Mouse (Mus musculus) R1 (cell line): ENCODE data around the gene Kcnmb2.
A peak's percentile ranks its signal among the peaks of the same experiment; 100 is the strongest.

Experiments
- DNase-seq: peaks from one replicate; pipeline ENCODE4 v3.0.0-alpha.2; 2018; ENCODE audit warnings: low read depth, low spot score

Kcnmb2 gene

DNA sequence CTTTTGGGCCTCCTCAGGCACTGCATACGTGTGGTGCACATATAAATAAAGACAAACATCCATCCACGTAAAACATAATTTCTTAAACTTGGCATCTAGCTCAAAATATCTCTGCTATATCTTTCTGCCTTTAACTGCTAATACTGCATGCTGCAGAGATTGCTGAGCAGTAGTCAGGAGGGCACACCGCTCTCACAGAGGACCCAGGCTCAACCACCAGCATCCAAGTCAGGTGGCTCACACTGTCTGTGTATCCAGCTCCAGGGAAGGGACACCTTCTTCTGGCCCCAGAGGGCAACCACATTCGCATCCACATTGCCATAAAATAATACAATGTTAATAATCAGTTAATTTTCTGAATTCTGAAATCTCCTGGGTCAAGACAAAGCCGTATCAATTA is 241.9 kb downstream of the Kcnmb2 start:
- no peak for DNase-seq

DNA sequence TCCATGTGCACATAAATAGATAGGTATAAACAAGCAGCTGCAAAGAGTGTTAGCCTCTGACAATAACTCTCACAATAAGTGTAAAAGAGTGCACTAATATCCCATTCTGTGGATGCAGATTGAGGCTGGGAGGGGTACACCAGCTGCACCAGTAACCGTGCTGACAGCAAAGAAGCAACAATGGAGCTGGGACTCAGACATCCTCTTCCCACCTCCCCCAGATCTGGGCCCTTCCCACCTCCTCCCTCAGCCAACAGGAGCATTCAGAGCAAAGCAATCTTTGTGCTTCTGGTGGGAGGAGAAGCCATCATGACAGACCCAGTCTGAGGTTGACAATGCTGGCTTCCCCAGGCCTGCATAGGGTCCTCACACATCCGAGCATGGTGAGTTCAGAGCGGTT is 242.3 kb downstream of the Kcnmb2 start:
- DNase-seq: no peak

DNA sequence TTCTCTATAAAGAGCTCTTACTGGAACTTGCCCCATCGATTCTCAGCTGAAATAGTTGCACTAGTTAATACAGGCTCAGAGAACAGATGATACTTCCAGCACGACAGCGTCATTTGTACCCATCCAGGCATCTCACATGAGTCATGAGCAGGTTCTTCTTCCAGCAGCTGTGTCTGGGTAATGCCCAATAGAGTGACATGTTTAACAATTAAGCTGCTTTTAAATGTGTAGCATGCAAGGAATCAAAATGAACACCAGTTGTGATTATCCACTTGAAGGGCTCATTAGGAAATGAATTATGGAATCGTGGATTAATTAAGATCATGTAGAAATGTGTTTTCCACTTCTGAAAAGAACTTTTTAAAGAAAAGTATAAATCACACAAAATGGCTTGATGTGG is 245.4 kb downstream of the Kcnmb2 start:
- no peak for DNase-seq

DNA sequence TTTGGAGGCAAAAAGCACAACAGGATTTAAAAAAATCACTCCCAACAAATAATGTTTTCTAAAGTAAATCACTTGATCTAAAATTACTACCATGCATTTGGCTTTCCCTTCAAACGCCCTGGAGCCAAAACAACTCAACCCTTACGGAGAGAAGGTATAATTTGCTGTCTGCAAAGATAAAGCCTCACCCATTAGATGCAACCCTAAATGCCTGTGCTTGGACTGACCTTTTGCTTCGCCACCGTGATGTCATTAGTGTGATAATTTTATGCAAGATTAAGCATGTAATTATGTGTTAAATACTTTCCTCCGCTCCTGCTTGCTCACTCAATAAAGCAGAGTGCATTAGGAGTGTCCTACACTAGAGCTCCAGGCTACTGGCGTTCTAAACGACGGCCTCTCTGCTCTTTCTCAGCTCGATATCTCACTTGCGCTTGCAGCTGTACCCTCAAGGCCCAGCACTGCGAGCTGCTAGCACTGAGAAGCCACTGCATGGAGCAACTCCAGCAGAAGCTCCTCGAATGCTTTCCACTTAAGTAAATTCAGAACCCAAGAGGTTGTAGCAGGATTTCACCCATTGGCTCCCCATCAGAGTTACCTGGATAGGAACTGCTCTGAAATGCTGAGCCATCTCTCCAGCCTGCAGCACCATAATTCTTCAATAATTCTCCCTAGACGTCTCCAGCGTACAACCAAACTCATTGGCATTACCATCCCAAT is 247.7 kb downstream of the Kcnmb2 start:
- DNase-seq: no peak

DNA sequence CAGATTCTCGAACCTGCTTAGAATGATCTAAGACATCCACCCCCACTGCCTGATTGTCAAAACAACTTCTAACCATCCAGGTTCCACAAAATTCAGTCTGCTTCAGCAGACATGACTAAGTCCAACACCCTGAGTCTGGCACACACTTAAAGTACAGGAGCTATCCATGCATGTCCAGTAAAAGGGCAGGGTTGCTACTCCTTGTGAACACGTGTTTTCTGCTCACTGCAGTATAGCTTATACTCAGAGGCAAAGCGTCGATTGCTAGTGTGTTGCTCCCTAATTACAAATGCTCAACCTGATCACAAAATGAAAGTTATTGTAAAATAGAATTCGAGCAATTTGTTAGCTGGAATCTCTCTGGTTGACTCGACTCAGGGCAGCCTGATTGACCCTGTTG is 278.2 kb downstream of the Kcnmb2 start:
- DNase-seq: no peak

DNA sequence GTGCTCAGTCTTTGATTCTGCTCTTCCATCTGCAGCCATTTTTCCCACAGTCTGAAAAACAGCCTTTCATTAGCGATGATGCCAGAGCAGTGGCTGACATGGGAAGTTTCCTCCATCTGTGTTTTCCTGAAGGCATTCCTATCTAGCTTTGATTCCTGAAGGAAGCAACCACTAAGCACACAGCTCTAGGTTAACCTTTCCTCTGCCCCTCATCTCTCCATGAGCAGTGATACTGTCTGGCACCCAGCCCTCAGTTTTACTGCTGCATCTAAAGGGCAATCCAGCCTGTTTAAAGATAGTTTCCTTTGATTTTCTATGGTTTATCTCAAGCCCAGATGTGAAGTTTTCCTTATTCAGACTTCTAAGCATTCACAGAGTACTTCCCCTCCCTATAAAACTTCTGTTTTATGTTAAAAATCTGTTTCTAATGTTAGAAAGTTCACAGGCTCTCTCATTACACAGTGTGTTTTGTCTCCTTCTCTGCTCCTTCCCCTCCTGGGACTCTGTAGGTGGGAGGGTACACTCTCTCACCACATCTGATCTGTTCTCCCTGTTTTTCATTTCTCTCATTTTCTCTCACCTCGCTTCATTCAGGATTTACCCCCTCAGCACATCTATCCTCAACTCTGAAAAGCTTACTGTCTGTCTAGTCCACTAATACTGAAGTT is 283.7 kb downstream of the Kcnmb2 start:
- DNase-seq: no peak

DNA sequence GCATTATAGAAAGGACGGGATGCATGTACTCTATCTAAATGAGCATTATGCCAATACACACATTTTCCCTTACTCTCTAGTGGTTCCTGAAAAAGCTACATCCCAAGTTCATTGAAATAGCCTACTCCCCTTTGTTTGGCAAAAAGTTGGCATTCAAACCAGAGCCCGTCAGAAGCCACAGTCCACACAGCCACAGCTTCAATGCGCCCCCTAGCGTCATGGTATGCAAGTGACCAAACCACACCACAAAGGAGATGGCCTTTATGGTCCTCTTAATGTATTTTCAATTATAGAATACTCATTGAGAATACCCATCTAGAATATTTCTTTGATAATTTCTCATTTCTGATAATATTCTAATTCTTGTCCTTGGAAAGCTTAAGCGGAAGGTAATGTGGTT is 286.2 kb downstream of the Kcnmb2 start:
- peak; percentile 72 for DNase-seq

DNA sequence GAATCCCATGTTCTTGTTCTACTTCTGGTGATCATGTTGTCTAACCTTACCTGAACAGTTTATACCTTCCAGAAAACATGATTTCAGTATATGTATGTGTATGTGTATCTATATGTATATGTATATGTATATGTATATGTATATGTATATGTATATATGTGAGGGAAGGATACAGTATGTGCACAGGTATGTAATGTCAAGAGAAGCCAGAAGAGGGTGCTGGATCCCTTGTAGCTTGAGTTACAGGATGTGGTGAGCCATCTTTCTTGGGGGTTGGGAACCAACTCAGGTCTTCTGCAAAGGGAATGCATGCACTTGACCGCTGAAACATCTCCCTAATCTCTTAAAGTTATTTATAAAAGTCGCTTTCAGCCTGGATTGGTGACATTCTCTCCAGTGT is 286.6 kb downstream of the Kcnmb2 start:
- DNase-seq: peak; percentile 60

DNA sequence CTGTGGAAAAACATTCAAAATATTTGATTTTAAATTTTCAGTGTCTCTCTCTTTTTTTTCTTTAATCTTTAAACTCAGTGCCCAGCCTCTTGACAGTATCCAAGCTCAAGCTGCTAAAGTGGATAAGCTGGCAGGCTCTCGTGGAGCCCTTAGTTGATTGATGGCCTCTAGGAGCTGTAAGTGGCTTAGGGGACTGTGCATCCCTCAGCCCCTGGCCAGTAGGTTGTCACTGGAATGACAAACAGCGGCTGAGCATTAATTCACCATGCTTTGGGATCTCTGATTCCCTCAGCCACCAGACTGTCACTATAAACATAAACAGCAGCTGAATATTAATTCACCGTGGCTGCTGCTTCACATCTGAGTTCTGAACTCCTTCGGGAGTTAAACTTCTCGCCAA is 287.6 kb downstream of the Kcnmb2 start:
- no peak for DNase-seq

DNA sequence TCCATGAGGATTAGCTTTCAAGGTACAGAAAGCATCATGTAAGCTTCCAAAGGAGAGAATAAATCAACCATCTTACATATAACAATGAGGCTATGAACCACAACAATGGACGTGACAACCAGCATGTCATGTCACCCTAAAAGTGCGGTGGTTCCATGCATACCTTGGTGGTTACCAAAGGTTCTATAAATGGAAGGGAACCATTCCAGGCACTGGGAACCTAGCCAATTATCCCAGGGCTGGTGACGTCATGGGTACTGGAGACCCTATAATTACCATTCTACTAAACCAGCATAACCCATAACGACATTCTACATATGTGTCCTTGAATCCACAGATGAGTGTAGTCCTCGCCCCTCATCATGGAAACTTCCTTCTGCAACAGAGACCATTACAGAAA is 291.7 kb downstream of the Kcnmb2 start:
- no peak for DNase-seq

DNA sequence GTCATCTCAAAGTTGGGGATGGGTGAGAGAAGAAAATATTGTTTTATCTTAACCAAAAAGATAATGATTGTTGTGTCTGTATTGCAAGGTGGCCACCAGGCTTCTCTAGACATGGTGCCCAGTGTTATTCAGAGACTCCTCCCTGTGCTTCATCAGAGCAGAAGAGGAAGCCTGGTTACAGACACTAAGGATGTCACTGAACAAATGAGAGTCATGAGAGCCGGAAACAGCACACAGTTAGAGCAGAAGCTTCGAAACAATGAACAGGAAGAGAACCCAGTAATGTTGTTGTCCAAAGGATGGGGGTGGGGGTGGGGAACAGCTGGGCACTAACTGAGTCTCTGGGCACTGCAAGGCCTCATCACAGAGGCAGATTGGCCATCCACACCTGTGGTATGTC is 324.4 kb downstream of the Kcnmb2 start:
- no peak for DNase-seq

DNA sequence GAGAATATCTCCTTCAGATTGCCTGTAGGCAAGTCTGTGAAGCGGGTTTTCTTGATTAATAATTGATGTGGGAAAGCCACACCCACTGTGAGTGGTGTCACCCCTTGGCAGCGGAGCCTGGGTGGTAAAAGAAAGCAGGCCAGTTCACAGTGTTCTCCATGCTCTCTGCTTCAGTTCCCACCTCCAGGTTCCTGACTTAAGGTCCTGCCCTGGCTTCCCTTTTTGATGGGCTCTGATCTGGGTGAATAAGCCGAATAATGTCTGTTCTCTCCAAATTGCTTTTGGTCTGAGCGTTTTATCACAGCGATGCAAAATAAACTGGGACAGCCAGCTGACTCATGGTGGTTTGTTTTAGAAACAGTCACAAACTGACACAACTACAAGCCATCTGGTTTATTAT is 334.5 kb downstream of the Kcnmb2 start:
- no peak for DNase-seq
